Mouse (Mus musculus) testis, adult 2 months (tissue): ENCODE data around the gene Gzmk.

Source experiments
- CTCF ChIP-seq: fragments of 200-500 bp; IDR thresholded peaks from 2 replicates; pipeline ENCODE4 v1.5.1; 2012; ENCODE audit warnings: low read depth, mild to moderate bottlenecking, inconsistent platforms, low read length, moderate library complexity; ENCODE audit not compliant: control insufficient read depth, insufficient read depth, insufficient replicate concordance
- POLR2A ChIP-seq: fragments of 200-500 bp; IDR thresholded peaks from 2 replicates; pipeline ENCODE4 v1.6.1; 2012; ENCODE audit warnings: low read depth, mild to moderate bottlenecking, inconsistent platforms, low read length, moderate library complexity; ENCODE audit not compliant: control insufficient read depth

GRCm38 (mm10) chr13:113183310-113183709 lies 42.4 kb downstream of the Gzmk start:
- no peak for TF ChIP-seq CTCF
- no peak for TF ChIP-seq POLR2A
